Mouse (Mus musculus) limb, embryonic 12.5 days (tissue): ENCODE measurements around the gene Gm26661. TPM values are rescaled to one million over a fixed set of nuclear protein-coding genes. Genes with fewer than 3 reads are reported as not detected.

Experiments
- ATAC-seq: fragments of 200-750 bp; cut with Nextera tagmentation; 2 replicates; pipeline ENCODE4 v1.8.0; 2017; ENCODE audit warnings: low read depth, moderate TSS enrichment; ENCODE audit not compliant: insufficient number of reproducible peaks, insufficient read depth, low FRiP score, low TSS enrichment
- H3K27ac ChIP-seq: fragments of 300-500 bp; sonication (generic); 2 replicates; pipeline ENCODE4 v1.5.1; 2016; ENCODE audit warnings: mild to moderate bottlenecking, moderate library complexity
- H3K27me3 ChIP-seq: fragments of 300-500 bp; sonication (generic); 2 replicates; pipeline ENCODE4 v1.6.1; 2016; ENCODE audit warnings: mild to moderate bottlenecking, moderate library complexity
- H3K36me3 ChIP-seq: fragments of 300-500 bp; sonication (generic); 2 replicates; pipeline ENCODE4 v1.6.1; 2016; ENCODE audit warnings: mild to moderate bottlenecking, moderate library complexity
- H3K4me1 ChIP-seq: fragments of 300-500 bp; sonication (generic); replicated peaks from 2 replicates; pipeline ENCODE4 v1.6.1; 2016
- H3K4me2 ChIP-seq: fragments of 300-500 bp; sonication (generic); 2 replicates; pipeline ENCODE4 v1.6.1; 2016; ENCODE audit warnings: mild to moderate bottlenecking, moderate library complexity
- H3K4me3 ChIP-seq: fragments of 300-500 bp; sonication (generic); replicated peaks from 2 replicates; pipeline ENCODE4 v1.5.1; 2016; ENCODE audit warnings: mild to moderate bottlenecking
- H3K9ac ChIP-seq: fragments of 300-500 bp; sonication (generic); replicated peaks from 2 replicates; pipeline ENCODE4 v1.6.1; 2016; ENCODE audit warnings: mild to moderate bottlenecking, moderate library complexity
- H3K9me3 ChIP-seq: fragments of 300-500 bp; sonication (generic); 2 replicates; pipeline ENCODE4 v1.6.1; 2016; ENCODE audit warnings: mild to moderate bottlenecking, moderate library complexity
- WGBS: fragments of 180-500 bp; shearing (Covaris S2); methylation state at CpG from one replicate; pipeline ENCODE4 v1.1.7; 2016; 5-methylcytosine and 5-hydroxymethylcytosine counted together
- polyA plus RNA-seq: library from polyadenylated mRNA; unstranded; fragments of >200 nt; fragmentation: Nextera tagmentation; extraction: Ambion mirVana; gene quantifications from 2 replicates; pipeline ENCODE4 v1.2.1, GENCODE M21; 2016

Gm26661 gene
- polyA plus RNA-seq, 1 experiment from 2014 or later = not detected

DNA sequence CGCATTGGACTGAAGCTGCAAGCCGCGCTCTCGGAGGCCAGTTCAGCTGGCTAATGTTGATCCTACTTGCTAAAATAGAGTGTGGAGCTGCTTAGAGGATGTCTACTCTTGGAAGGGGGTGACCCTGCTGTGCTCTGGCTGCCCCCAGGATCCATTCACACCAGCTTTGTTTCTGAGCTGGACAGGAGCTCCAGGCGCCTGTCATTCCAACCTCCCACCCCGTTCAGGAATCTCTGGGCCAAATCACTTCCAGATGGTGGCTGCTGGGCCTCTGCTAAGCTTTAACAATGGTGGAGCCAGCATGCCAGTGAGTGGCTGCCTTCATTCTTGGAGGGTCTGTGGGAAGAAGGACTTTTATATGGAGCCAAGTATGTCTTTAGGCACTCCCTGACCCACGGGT lies 31.3 kb downstream of the Gm26661 start:
- 11% methylated on average over 7 of the region's 7 CpGs for WGBS
- peak; percentile 40 for ATAC-seq
- Histone ChIP-seq H3K27me3 (no peaks in the 10 kb centered on the region), H3K4me1 (peaks cover 80% of the 10 kb centered on the region), H3K4me2 (peak overlapping the region; percentile 93), H3K9ac (peak overlapping the region; percentile 28; the same call in 1 of the 2 replicates), H3K27ac (peak overlapping the region; percentile 90), H3K4me3 (peak overlapping the region; percentile 25), H3K36me3 (no peaks in the 10 kb centered on the region), H3K9me3 (no peaks in the 10 kb centered on the region)

GRCm38 (mm10) chr14:7824651-7825268 lies 33.4 kb downstream of the Gm26661 start:
- Histone ChIP-seq H3K4me1 (peaks cover 86% of the 10 kb centered on the region), H3K9ac (no peak overlapping the region), H3K9me3 (no peaks in the 10 kb centered on the region), H3K27me3 (no peaks in the 10 kb centered on the region), H3K4me3 (no peak overlapping the region), H3K4me2 (peak overlapping the region; percentile 28; the same call in 1 of the 2 replicates), H3K36me3 (peaks cover 3% of the 10 kb centered on the region; the same call in 1 of the 2 replicates), H3K27ac (peak overlapping the region; percentile 94)
- no peak for ATAC-seq
- 71% methylated on average over 8 of the region's 8 CpGs for WGBS

DNA sequence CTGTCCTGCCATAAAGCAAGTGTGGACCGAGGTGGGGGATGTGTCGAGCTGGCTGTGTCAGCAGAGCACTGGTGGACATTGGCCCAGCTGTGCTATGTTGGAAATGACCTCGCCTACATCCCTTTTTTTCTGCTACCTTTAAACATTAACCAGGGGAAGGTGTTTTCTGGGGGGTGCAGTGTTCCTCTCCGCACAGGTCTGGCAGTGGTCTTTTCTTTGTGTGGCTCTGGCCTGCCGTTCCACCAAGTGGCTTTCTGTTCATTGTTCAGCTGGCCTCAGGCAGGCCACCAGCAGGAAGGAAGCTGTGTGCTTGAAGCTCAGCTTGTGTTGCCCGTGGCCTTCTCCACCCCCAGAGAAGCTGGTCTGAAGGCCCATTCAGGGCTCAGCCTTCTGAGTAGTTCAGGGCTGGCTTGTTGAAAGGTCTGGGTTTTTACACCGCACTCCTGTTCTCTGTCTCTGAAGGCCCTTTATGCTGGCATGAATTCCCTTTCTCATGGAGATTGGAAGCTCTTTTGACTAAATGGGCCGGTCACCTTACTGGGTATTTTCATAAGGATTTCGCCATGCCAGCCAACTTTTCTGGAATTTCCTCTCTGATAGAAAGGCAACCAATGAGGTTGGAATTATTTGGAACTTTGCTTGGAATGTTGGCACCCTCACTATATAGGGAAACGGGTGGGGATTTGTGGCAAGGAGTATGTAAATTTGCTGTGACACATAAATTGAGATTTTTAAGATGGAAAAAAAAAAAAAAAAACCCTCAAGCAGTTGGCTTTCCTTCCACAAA lies 35.0 kb downstream of the Gm26661 start:
- peaks cover 3% of the 10 kb centered on the region; the same call in 1 of the 2 replicates for H3K36me3 ChIP-seq
- peaks cover 76% of the 10 kb centered on the region for H3K4me1 ChIP-seq
- H3K4me3 ChIP-seq = no peak overlapping the region
- ATAC-seq = peak; percentile 44
- no peaks in the 10 kb centered on the region for H3K9me3 ChIP-seq
- 41% methylated on average over 10 of the region's 10 CpGs for WGBS
- peak overlapping the region; percentile 31; the same call in 1 of the 2 replicates for H3K9ac ChIP-seq
- no peaks in the 10 kb centered on the region for H3K27me3 ChIP-seq
- peak overlapping the region; percentile 94 for H3K27ac ChIP-seq
- H3K4me2 ChIP-seq = peak overlapping the region; percentile 28

DNA sequence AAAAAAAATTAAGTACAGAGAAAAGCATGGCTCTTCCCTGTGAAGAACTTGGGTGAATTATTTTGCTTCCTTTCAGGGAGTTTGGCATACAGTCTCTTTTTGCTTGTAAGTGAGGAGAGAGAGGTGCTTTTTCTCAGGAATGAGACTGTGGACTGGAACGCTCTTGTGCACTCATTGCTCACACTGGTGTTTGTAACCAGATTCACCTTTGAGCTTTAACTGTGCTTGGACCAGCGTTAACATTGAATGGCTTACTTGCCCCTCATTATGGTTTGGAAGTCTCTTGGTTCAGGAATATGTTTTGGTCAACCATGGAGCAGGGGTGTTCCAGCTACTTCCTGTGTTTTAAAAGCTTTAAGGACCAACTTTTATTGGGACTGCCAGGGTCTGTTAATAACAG lies 37.8 kb downstream of the Gm26661 start:
- Histone ChIP-seq H3K36me3 (peaks cover 3% of the 10 kb centered on the region; the same call in 1 of the 2 replicates), H3K4me2 (no peak overlapping the region), H3K9me3 (no peaks in the 10 kb centered on the region), H3K27me3 (no peaks in the 10 kb centered on the region), H3K4me3 (no peak overlapping the region), H3K27ac (peak overlapping the region; percentile 13; the same call in 1 of the 2 replicates), H3K9ac (no peak overlapping the region), H3K4me1 (peaks cover 79% of the 10 kb centered on the region)
- no peak for ATAC-seq
- 53% methylated on average over 2 of the region's 2 CpGs for WGBS

DNA sequence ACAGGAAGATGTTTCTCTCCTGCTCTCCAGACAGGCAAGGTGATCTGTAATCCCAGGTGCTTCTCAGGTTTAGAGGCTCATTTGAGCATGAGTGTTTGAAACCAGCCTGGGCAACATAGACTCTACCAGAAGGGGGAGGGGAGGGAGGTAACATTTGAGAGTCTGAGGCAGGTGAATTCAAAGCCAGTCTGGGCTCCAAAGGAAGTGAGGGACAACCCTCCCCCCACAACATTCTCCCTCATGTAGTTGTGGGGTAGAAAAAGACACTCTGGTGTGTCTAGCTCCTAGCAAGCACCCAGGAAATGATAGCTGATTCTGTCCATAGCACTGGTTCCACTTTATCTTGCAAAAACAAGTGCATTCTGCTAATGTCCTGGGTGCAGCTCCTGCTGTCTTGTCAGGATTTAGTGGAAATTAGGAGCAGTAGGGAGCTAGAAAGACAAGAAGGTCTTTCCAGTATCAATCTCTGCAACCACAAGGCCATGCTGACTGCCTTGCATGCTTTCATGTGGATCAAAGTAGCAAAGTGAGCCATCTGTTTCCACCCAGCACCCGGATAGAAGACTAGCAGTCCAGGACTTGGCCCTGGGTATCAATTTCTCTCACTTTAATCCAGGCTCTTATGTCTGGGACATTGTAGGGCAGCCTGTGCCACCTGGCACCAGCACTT lies 40.5 kb downstream of the Gm26661 start:
- ATAC-seq = no peak
- Histone ChIP-seq H3K27me3 (no peaks in the 10 kb centered on the region), H3K4me2 (no peak overlapping the region), H3K9me3 (no peaks in the 10 kb centered on the region), H3K4me1 (peaks cover 53% of the 10 kb centered on the region), H3K9ac (no peak overlapping the region), H3K4me3 (no peak overlapping the region), H3K27ac (no peak overlapping the region), H3K36me3 (peaks cover 3% of the 10 kb centered on the region; the same call in 1 of the 2 replicates)
- WGBS = 36% methylated on average over 1 of the region's 1 CpGs

DNA sequence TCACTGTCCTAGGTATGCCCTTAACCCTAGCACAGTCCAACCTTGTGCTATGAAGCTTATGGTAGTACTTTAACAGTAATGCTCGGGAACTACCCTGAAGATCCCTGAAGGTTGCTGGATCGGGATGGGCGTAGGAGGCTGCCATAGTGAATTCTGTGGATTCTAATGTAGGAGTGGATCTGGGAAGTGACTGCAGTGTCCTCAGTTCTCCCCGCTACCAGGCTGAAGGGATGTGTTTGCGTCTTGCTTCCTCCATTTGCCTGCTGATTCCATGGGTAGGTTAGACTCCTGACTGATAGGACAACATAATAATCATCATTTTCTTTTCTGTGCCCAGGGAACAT lies 41.0 kb downstream of the Gm26661 start:
- peak overlapping the region; percentile 69; the same call in 1 of the 2 replicates for H3K27ac ChIP-seq
- H3K4me2 ChIP-seq = no peak overlapping the region
- H3K9ac ChIP-seq = no peak overlapping the region
- ATAC-seq = no peak
- no peaks in the 10 kb centered on the region for H3K9me3 ChIP-seq
- H3K4me1 ChIP-seq = peaks cover 48% of the 10 kb centered on the region
- H3K36me3 ChIP-seq = peaks cover 3% of the 10 kb centered on the region; the same call in 1 of the 2 replicates
- 92% methylated on average over 5 of the region's 5 CpGs for WGBS
- no peak overlapping the region for H3K4me3 ChIP-seq
- H3K27me3 ChIP-seq = no peaks in the 10 kb centered on the region

DNA sequence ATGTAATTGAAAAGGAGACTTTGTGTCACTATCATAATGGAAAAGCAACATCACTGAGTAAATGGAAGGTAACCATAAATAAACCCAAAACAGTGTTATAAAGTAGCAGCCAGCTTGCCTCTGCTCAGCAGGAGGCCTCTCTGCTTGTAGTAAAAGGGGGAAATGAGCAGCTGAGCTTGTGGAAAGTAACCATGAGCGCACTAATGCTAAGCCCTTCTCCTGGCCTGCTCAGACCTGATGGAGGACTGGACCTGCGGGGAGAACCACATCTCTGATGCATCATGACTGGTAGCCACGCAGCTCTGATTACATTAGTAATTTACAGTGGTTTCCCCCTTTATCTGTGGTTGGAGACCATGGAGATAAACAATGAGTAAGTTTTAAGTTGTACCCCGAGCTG lies 42.1 kb downstream of the Gm26661 start:
- 42% methylated on average over 4 of the region's 4 CpGs for WGBS
- H3K4me3 ChIP-seq = no peak overlapping the region
- H3K9ac ChIP-seq = no peak overlapping the region
- peaks cover 6% of the 10 kb centered on the region; the same call in 1 of the 2 replicates for H3K36me3 ChIP-seq
- peaks cover 46% of the 10 kb centered on the region for H3K4me1 ChIP-seq
- no peak for ATAC-seq
- H3K27me3 ChIP-seq = no peaks in the 10 kb centered on the region
- peak overlapping the region; percentile 69 for H3K27ac ChIP-seq
- H3K4me2 ChIP-seq = no peak overlapping the region
- no peaks in the 10 kb centered on the region for H3K9me3 ChIP-seq

GRCm38 (mm10) chr14:7838564-7839089 lies 47.2 kb downstream of the Gm26661 start:
- 84% methylated on average over 5 of the region's 5 CpGs for WGBS
- H3K4me1 ChIP-seq = peaks cover 56% of the 10 kb centered on the region
- H3K36me3 ChIP-seq = peaks cover 27% of the 10 kb centered on the region
- H3K9me3 ChIP-seq = no peaks in the 10 kb centered on the region
- H3K4me2 ChIP-seq = no peak overlapping the region
- no peak for ATAC-seq
- H3K27me3 ChIP-seq = no peaks in the 10 kb centered on the region
- H3K4me3 ChIP-seq = no peak overlapping the region
- no peak overlapping the region for H3K9ac ChIP-seq
- H3K27ac ChIP-seq = no peak overlapping the region

DNA sequence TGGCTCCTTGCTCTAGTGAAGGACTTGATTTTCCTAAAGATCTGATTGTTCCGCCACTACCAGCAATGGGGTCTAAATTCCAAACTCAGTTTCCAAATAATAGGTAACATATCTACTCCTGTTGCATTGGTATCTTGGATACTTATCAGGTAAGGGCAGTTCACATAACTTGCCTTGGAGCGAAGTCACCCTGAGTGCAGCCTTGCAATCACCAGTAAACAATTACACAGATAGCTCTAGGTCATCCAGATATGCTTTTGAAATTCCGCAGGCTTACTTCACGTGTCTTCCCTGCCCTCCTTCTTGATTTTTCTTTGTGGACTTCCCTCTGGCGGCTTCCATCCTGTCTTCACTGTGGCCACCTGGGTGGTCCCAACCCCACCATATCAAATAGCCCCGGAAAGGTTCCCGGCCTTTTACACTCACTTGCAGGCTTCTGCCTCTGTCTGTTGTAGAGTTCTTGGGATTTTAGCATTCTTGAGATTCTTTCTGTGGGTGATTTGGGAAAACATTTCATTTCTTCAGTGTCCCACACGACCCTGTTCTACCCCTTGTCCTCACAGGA lies 48.6 kb downstream of the Gm26661 start:
- 47% methylated on average over 8 of the region's 8 CpGs for WGBS
- Histone ChIP-seq H3K9ac (no peak overlapping the region), H3K4me1 (peaks cover 65% of the 10 kb centered on the region), H3K9me3 (no peaks in the 10 kb centered on the region), H3K4me2 (no peak overlapping the region), H3K27ac (no peak overlapping the region), H3K27me3 (no peaks in the 10 kb centered on the region), H3K4me3 (no peak overlapping the region), H3K36me3 (peaks cover 27% of the 10 kb centered on the region)
- no peak for ATAC-seq
